Mouse (Mus musculus): ENCODE data around the gene Slc10a1.

Gene Slc10a1

GRCm38 (mm10) chr12:80928881-80929280, 39.6 kb downstream of the Slc10a1 start:
- no peak for DNase-seq (ENCODE audit: low read depth, low spot score)

GRCm38 (mm10) chr12:80927518-80927917, 41.0 kb downstream of the Slc10a1 start:
- no peak for DNase-seq (ENCODE audit: low read depth, low spot score)

DNA sequence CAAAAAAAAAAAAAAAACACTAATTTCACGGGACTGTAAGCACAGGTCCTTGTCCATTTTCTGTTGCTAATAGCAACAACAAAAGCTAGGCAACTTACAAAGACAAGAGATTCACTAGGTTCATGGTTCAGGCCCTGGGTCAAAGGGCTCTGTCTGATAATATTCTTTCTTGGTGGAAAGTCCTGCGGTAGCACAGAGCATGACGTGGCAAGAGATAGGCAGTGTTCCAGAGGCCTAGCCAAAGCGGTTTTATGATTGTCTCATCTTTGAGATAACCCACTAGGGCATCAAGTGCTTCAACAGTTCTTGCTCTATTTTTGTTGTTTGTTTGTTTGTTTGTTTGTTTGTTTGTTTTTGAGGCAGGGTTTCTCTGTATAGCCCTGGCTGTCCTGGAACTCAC, 42.0 kb downstream of the Slc10a1 start:
- no peak for DNase-seq (ENCODE audit: low read depth, low spot score)

DNA sequence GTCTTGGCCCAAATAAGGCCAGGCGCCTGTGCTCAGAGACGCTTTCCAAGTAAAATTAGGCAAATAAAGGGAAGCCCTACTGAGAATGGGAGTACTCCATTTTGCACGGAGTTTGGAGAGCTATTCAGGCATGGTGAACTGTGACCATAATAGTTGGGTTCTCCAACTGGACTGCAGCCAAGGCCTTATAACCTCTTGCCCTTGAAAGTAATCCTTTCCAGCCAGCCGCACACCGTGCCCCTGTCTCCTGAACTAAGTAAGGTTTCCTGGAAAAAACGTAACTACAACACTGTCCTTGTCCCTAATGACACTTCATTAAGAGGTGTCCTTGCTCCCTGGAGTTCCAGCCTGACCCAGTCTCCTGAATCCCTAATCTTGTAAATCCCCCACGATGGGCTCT, 42.6 kb downstream of the Slc10a1 start:
- peak; percentile 46 for DNase-seq (ENCODE audit: low read depth, low spot score)

DNA sequence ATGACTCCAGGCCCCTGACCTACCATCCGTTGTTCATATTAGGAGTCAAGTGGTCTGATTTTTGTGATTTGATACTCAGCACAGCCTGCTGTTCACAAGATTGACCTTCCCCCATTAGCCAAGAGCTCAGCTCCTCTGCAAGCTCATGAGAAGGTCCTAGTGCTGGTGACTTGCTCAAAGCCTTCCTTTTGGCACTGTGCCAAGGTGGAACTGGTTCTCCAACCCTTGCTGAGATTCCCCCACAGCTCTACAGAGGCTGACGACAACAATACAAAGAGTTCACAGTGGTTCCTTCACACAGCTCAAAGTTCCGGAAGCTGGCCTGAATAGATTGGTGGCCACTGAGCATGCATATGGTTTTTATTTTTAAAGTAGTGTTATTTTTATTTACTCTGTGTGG, 44.3 kb downstream of the Slc10a1 start:
- DNase-seq (ENCODE audit: low read depth, low spot score) = peak; percentile 58

- no peak for DNase-seq (ENCODE audit: low read depth, low spot score)
These were observed 44.9 kb downstream of the Slc10a1 start for GRCm38 (mm10) chr12:80923602-80924001.

GRCm38 (mm10) chr12:80922869-80923268, 45.6 kb downstream of the Slc10a1 start:
- peak; percentile 85 for DNase-seq (ENCODE audit: low read depth, low spot score)

DNA sequence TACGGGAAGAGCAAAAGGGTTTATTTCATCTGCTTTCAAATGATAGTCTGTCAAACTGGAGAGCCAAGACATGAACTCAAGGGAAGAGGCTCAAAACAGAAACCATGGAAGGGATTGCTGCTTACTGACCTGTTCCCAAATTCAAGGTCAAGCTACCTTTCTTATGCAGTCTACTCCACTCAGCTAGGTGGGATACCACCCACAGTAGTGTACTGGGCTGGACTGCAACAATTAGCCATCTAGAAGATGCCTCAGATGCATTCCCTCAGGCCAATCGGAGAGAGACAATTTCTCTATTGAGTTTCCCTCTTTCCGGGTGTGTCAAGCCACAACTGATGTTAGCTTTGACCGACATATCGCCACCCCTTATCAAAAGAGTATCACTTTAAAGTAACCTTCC, 47.2 kb downstream of the Slc10a1 start:
- peak; percentile 92 for DNase-seq (ENCODE audit: low read depth, low spot score)

DNA sequence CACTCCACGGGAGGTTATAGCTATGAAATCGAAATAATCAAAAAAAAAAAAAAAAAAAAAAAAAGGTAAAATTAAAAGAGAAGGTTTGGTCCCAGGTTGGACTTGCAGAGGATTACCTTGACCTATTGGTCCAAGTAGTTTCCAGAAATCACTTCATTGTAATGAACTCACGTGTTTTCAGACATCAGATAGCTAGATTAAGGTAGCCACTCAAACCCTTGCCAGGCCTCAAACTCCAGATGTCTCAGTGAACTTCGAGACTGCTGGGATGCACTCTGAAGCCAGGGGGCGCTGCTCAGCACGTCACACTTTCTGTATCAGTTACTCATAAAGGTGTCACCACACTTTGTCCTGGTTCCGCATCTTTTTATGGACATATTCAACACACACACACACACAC, 50.7 kb downstream of the Slc10a1 start:
- DNase-seq (ENCODE audit: low read depth, low spot score) = peak; percentile 76

DNA sequence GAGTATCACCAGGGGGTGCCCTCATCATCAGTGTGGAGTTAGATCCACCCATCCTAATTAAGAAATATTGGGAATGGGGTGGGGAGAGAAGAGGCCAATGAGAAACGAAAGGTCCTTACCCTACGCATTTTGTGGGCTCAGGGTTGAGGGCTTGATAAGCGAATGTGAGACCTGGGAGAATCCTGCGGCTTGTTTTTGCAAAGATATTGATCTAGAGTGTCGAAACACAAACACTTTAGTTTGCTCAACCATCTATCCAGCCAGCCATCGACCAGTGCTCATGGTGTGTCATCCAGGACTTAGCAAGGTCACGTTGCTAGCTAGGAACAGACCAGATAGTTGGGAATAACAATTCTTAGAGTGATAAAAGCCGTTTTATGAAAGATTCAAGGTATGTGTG, 58.9 kb downstream of the Slc10a1 start:
- DNase-seq (ENCODE audit: low read depth, low spot score) = no peak
